ENCODE assay signal across 11 mouse cellular contexts in genomic region chr10:31465840-31466541, GRCm38 (mm10). TPM values are rescaled to one million over a fixed set of nuclear protein-coding genes. Genes with fewer than 3 reads are reported as not detected.
A peak's percentile ranks its signal among the peaks of the same experiment; 100 is the strongest.
DNase-seq lines count a peak whose midpoint lies in the region; ATAC-seq and TF ChIP-seq lines count a peak whose summit lies in the region.
"Had no signal": no experiment of that assay in that cellular context is flagged by ENCODE, and none has a peak within 500 bp of the region (broad histone marks: within the 10 kb centered on the region; RNA-seq: fewer than 3 reads in every experiment).

No protein-coding gene starts in this region.

- no peaks in the 10 kb centered on the region for H3K9me3 ChIP-seq in hindbrain, embryonic 14.5 days (ENCODE audit: control insufficient read depth, low read length)
- H3K9me3 ChIP-seq in hindbrain, embryonic 13.5 days: no peaks in the 10 kb centered on the region
- no peaks in the 10 kb centered on the region for H3K9me3 ChIP-seq in midbrain, embryonic 11.5 days (ENCODE audit: control insufficient read depth, low read length)
- no peaks in the 10 kb centered on the region for H3K9me3 ChIP-seq in midbrain, embryonic 13.5 days
- H3K9me3 ChIP-seq in forebrain, postnatal 0 days (ENCODE audit: low read length): no peaks in the 10 kb centered on the region
- H3K9me3 ChIP-seq: kidney, embryonic 15.5 days had no signal

- H3K4me1 ChIP-seq in hindbrain, embryonic 14.5 days (replicated peaks; ENCODE audit: control insufficient read depth, insufficient read depth, low read length): no peaks in the 10 kb centered on the region
- H3K4me1 ChIP-seq in hindbrain, embryonic 13.5 days (replicated peaks): no peaks in the 10 kb centered on the region
- no peaks in the 10 kb centered on the region for H3K4me1 ChIP-seq in midbrain, embryonic 11.5 days (ENCODE audit: control insufficient read depth, insufficient read depth, low read length)
- H3K4me1 ChIP-seq in midbrain, embryonic 13.5 days (replicated peaks): no peaks in the 10 kb centered on the region
- H3K4me1 ChIP-seq in forebrain, postnatal 0 days (ENCODE audit: insufficient read depth): no peaks in the 10 kb centered on the region
- H3K4me1 ChIP-seq: kidney, embryonic 15.5 days had no signal

- 83% methylated on average over 6 of the region's 6 CpGs for WGBS in hindbrain, embryonic 14.5 days
- WGBS in hindbrain, embryonic 13.5 days: 84% methylated on average over 6 of the region's 6 CpGs
- 89% methylated on average over 6 of the region's 6 CpGs for WGBS in midbrain, embryonic 11.5 days
- 90% methylated on average over 6 of the region's 6 CpGs for WGBS in midbrain, embryonic 13.5 days
- 54% methylated on average over 6 of the region's 6 CpGs for WGBS in forebrain, postnatal 0 days

- H3K4me3 ChIP-seq in hindbrain, embryonic 14.5 days (replicated peaks; ENCODE audit: low read length): no peak overlapping the region
- H3K4me3 ChIP-seq in hindbrain, embryonic 13.5 days: no peak overlapping the region
- H3K4me3 ChIP-seq in midbrain, embryonic 11.5 days (ENCODE audit: low read depth, low read length): no peak overlapping the region
- no peak overlapping the region for H3K4me3 ChIP-seq in midbrain, embryonic 13.5 days (replicated peaks)
- H3K4me3 ChIP-seq in forebrain, postnatal 0 days (ENCODE audit: low read depth, low read length): no peak overlapping the region
- H3K4me3 ChIP-seq: kidney, embryonic 15.5 days had no signal

- H3K9ac ChIP-seq in hindbrain, embryonic 14.5 days: no peak overlapping the region
- no peak overlapping the region for H3K9ac ChIP-seq in hindbrain, embryonic 13.5 days
- H3K9ac ChIP-seq in midbrain, embryonic 11.5 days (ENCODE audit: low read length): no peak overlapping the region
- H3K9ac ChIP-seq in midbrain, embryonic 13.5 days (replicated peaks): no peak overlapping the region
- no peak overlapping the region for H3K9ac ChIP-seq in forebrain, postnatal 0 days
- H3K9ac ChIP-seq: kidney, embryonic 15.5 days had no signal

- H3K27ac ChIP-seq in hindbrain, embryonic 14.5 days: no peak overlapping the region
- H3K27ac ChIP-seq in hindbrain, embryonic 13.5 days: no peak overlapping the region
- H3K27ac ChIP-seq in midbrain, embryonic 11.5 days (ENCODE audit: low read depth, low read length): no peak overlapping the region
- H3K27ac ChIP-seq in midbrain, embryonic 13.5 days: no peak overlapping the region
- no peak overlapping the region for H3K27ac ChIP-seq in forebrain, postnatal 0 days (ENCODE audit: low read depth, low read length)
- H3K27ac ChIP-seq: kidney, embryonic 15.5 days had no signal

- H3K4me2 ChIP-seq in hindbrain, embryonic 14.5 days (replicated peaks): no peak overlapping the region
- no peak overlapping the region for H3K4me2 ChIP-seq in hindbrain, embryonic 13.5 days
- no peak overlapping the region for H3K4me2 ChIP-seq in midbrain, embryonic 11.5 days
- no peak overlapping the region for H3K4me2 ChIP-seq in midbrain, embryonic 13.5 days (replicated peaks)
- no peak overlapping the region for H3K4me2 ChIP-seq in forebrain, postnatal 0 days (ENCODE audit: low read depth)
- H3K4me2 ChIP-seq: kidney, embryonic 15.5 days had no signal

- ATAC-seq in hindbrain, embryonic 14.5 days (ENCODE audit: low FRiP score): peak; percentile 46; the same call in 1 of the 2 replicates
- ATAC-seq in hindbrain, embryonic 13.5 days (ENCODE audit: low FRiP score): no peak
- ATAC-seq in midbrain, embryonic 11.5 days (ENCODE audit: low FRiP score): no peak
- no peak for ATAC-seq in midbrain, embryonic 13.5 days
- peak; percentile 82 for ATAC-seq in forebrain, postnatal 0 days
- ATAC-seq in CD4-positive, CD25-positive, alpha-beta regulatory T cell, adult 4 months: no peak
- ATAC-seq: activated CD4-positive, CD25-positive, alpha-beta regulatory T cell, adult 4 months had no signal

- peak; percentile 80 for DNase-seq in hindbrain, embryonic 14.5 days (ENCODE audit: low spot score)
- DNase-seq in midbrain, embryonic 11.5 days (ENCODE audit: low spot score, missing footprints): peak; percentile 69
- peak; percentile 76 for DNase-seq in forebrain, postnatal 0 days
- DNase-seq in retina, adult 2 months (ENCODE audit: low read depth, low spot score): peak; percentile 15
- no peak for DNase-seq in adrenal gland, postnatal 10 days

- no peaks in the 10 kb centered on the region for H3K27me3 ChIP-seq in hindbrain, embryonic 14.5 days (ENCODE audit: control insufficient read depth, insufficient read depth, low read length)
- H3K27me3 ChIP-seq in hindbrain, embryonic 13.5 days: no peaks in the 10 kb centered on the region
- H3K27me3 ChIP-seq in midbrain, embryonic 11.5 days (ENCODE audit: control insufficient read depth, insufficient read depth, low read length): no peaks in the 10 kb centered on the region
- H3K27me3 ChIP-seq in midbrain, embryonic 13.5 days: no peaks in the 10 kb centered on the region
- no peaks in the 10 kb centered on the region for H3K27me3 ChIP-seq in forebrain, postnatal 0 days (ENCODE audit: insufficient read depth, low read length)
- H3K27me3 ChIP-seq: kidney, embryonic 15.5 days had no signal

- TF ChIP-seq CTCF in forebrain, postnatal 0 days (IDR thresholded peaks at IDR 0.05; ENCODE audit: low read depth): peak; percentile 83

- no peaks in the 10 kb centered on the region for H3K36me3 ChIP-seq in hindbrain, embryonic 14.5 days (replicated peaks; ENCODE audit: control insufficient read depth, insufficient read depth)
- H3K36me3 ChIP-seq in hindbrain, embryonic 13.5 days: no peaks in the 10 kb centered on the region
- no peaks in the 10 kb centered on the region for H3K36me3 ChIP-seq in midbrain, embryonic 11.5 days (ENCODE audit: control insufficient read depth, insufficient read depth, low read length)
- no peaks in the 10 kb centered on the region for H3K36me3 ChIP-seq in midbrain, embryonic 13.5 days
- H3K36me3 ChIP-seq in forebrain, postnatal 0 days (ENCODE audit: insufficient read depth): no peaks in the 10 kb centered on the region
- H3K36me3 ChIP-seq: kidney, embryonic 15.5 days had no signal

RNA-seq across cellular contexts. Expression of gene Tpd52l1, which starts 20.2 kb away (rescaled TPM):
- polyA plus RNA-seq in hindbrain, embryonic 14.5 days (2014; fragmentation: Nextera tagmentation; extraction: Ambion mirVana): 46.6 and 51.1 TPM in 2 replicates
- 28.4 and 33.9 TPM in 2 replicates for polyA plus RNA-seq in hindbrain, embryonic 13.5 days (2015; fragmentation: Nextera tagmentation; extraction: Ambion mirVana)
- polyA plus RNA-seq in midbrain, embryonic 11.5 days (2014; fragmentation: Nextera tagmentation; extraction: Ambion mirVana): 33.7 and 34.3 TPM in 2 replicates
- polyA plus RNA-seq in midbrain, embryonic 13.5 days (2015; fragmentation: Nextera tagmentation; extraction: Ambion mirVana): 18.1 and 20.4 TPM in 2 replicates
- total RNA-seq in forebrain, postnatal 0 days (2014; rRNA removed): 24.9 and 34.2 TPM in 2 replicates
- polyA plus RNA-seq in forebrain, postnatal 0 days (2015; fragmentation: Nextera tagmentation; extraction: Ambion mirVana): 50.7 and 53.1 TPM in 2 replicates
- polyA plus RNA-seq in CD4-positive, CD25-positive, alpha-beta regulatory T cell, adult 4 months (2017; shearing (Covaris generic)): not detected
- total RNA-seq in adrenal gland, postnatal 10 days (2021): 10 to 100 TPM; 26.5 to 30.3 TPM
- total RNA-seq: megakaryocyte-erythroid progenitor cell, adult 5-6 weeks had no signal
- polyA plus RNA-seq: activated CD4-positive, CD25-positive, alpha-beta regulatory T cell, adult 4 months had no signal

Comparison
In these comparisons a context has a peak if more than half of its experiments do, and no peak if none do; other contexts are left out.
1. ATAC-seq: peak in hindbrain, embryonic 14.5 days (single experiment) and forebrain, postnatal 0 days (single experiment); none in hindbrain, embryonic 13.5 days (single experiment), midbrain, embryonic 11.5 days (single experiment), midbrain, embryonic 13.5 days (single experiment) and CD4-positive, CD25-positive, alpha-beta regulatory T cell, adult 4 months (single experiment).
2. RNA of gene Tpd52l1, which starts 20.2 kb away (polyA plus RNA-seq): 50.7 to 53.1 TPM in forebrain, postnatal 0 days, 46.6 to 51.1 TPM in hindbrain, embryonic 14.5 days, 28.4 to 33.9 TPM in hindbrain, embryonic 13.5 days, 33.7 to 34.3 TPM in midbrain, embryonic 11.5 days and 18.1 to 20.4 TPM in midbrain, embryonic 13.5 days; not detected in CD4-positive, CD25-positive, alpha-beta regulatory T cell, adult 4 months; every median in the first group is over 10 times any median in the second.